Mouse (Mus musculus): ENCODE data around the gene Gm20532.

GRCm38 (mm10) chr2:26594934-26595724, 8.7 kb downstream of the Gm20532 start:
- no peak for TF ChIP-seq POLR2A (IDR thresholded peaks at IDR 0.05; ENCODE audit: borderline replicate concordance, extremely low read depth, insufficient read depth, insufficient read length, poor library complexity, severe bottlenecking)
- no peak for TF ChIP-seq CTCF (IDR thresholded peaks at IDR 0.05; ENCODE audit: borderline replicate concordance, extremely low read depth, insufficient read depth, insufficient read length)

All from brain, embryonic 14.5 days (tissue).